Mouse (Mus musculus): Measurements from ENCODE around the gene Plekha3.

Plekha3 gene

GRCm38 (mm10) chr2:76674725-76675427 is at the start of gene Plekha3:
Gene Plekha3, plus strand, starts transcription at chr2:76675281.
- peak; percentile 71 for DNase-seq (ENCODE audit: low spot score)

GRCm38 (mm10) chr2:76630293-76630692 is 44.8 kb upstream of the Plekha3 start:
- no peak for DNase-seq (ENCODE audit: low spot score)

DNA sequence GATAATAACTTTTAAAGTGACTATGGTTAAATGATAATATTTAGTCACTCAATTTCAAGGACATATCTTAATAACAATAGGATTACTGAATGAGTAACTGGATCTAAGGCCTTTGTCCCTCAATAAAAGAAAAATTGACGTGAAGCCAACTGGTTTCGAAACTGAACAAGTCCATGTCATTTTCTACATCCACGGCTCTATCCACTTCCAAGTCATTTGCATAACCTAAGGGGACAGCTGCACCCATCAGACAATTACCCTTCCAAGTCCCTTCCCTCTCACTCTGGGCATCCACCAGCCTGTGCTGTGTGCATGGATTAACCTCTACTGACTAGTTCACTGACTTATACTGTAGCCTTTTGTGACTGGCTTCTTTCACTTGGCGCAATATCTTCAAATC is 43.5 kb upstream of the Plekha3 start:
- DNase-seq (ENCODE audit: low spot score): no peak

GRCm38 (mm10) chr2:76639637-76640036 is 35.4 kb upstream of the Plekha3 start:
- no peak for DNase-seq (ENCODE audit: low spot score)

- DNase-seq (ENCODE audit: low spot score): no peak
These were observed 31.3 kb upstream of the Plekha3 start for GRCm38 (mm10) chr2:76643801-76644200.

DNA sequence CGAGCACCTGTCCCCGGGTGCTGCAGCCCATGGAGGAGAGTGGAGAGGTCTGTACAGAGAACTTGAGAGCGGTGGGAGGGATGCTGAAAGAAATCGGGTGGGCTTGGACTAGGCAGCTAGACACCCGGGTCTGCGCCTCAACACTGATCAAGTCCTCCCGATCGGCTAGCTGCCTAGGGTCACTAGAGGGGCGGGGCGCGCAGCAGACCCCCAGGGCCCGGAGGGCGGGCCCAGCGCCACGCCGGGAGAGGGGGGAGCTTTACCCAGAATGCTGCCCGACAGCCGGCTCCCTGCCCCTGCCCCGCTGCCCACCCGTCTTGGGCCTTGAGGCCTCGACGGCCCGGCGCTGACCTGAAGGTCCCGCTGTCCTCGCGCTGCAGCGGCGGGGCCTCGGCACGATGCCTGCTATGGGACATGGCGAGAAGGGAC is 27.6 kb upstream of the Plekha3 start:
- no peak for DNase-seq (ENCODE audit: low spot score)

DNA sequence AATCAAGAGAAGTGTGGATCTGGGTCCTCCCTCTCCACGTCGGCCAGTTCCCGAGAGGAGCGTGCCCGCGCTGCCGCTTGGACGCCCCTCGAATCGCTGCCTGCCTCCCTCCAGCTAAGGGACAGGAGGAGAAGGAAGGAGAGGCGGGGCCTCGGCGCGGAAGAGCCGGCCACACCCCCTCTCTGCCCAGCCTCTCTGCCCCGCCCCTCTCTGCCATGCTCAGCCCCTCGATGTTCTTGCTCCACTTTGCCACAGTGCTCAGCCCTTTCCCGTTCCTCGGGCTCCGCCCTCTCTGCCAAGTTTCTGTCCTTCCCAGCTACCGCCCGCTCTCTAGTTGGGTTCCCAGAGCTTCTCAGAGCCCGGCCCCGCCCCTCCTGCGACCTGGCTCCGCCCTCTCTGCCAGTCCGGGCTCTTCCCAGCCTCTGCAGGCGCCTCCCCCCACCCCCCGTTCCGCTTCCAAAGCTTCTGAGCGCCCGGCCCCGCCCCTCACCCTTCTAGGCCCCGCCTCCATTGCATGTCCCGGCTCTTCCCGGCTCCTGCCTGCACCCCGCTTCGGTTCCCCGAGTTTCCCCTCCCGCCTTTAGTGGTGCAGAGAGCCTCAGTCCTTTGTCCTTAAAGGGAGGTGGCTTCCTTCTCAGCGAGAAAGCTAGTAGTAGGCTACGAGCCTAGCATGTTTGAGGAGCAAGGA is 27.1 kb upstream of the Plekha3 start, which contains the start of the genes Prkra and Pjvk:
TSS of gene Prkra (minus strand) at position 133 of the 688 bp plus-strand sequence.
TSS of gene Pjvk (plus strand) at position 594 of the 688 bp plus-strand sequence.
- peak; percentile 99 for DNase-seq (ENCODE audit: low spot score)

- DNase-seq (ENCODE audit: low spot score): no peak
These were observed 26.4 kb upstream of the Plekha3 start for GRCm38 (mm10) chr2:76648666-76649141.

GRCm38 (mm10) chr2:76653070-76653469 is 22.0 kb upstream of the Plekha3 start:
- no peak for DNase-seq (ENCODE audit: low spot score)

DNA sequence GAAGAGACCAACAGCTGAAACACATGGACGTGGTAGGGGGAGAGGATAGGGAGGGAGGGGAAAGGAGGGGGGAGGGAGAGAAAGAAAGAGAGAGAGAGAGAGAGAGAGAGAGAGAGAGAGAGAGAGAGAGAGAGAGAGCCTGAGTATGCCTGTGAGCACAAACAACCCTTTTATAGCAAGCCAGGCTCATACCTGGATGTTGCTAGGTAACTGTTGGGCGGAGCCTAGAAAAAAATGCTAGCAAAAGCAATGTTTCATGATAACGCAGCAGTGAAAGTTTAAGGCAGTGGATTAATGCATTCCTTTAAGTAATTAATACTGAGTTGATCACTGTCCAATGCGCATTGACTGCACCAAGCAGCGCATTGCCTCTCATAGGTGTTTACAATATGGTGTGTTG is 20.4 kb upstream of the Plekha3 start:
- no peak for DNase-seq (ENCODE audit: low spot score)

GRCm38 (mm10) chr2:76655444-76655843 is 19.6 kb upstream of the Plekha3 start:
- DNase-seq (ENCODE audit: low spot score): no peak

DNA sequence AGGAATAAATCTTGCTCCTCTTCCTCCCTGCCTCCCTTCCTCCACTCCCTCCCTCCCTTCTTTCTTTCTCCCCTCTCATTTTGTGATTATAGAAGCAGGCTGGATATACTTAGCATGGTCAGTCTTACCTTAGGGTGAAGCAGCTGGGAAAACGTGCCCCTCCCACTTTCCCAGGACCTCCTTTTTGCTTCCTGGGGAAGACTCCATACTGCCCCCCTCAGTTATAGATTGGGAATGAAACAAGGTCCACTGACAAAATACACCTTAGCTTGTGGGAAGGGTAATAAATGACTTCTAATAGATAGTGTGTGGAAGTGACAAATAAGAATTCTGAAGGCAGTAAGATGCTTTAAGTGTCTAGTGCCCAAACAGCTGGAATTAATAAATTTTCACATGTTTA is 19.1 kb upstream of the Plekha3 start:
- DNase-seq (ENCODE audit: low spot score): no peak

GRCm38 (mm10) chr2:76658551-76658950 is 16.5 kb upstream of the Plekha3 start:
- DNase-seq (ENCODE audit: low spot score): no peak

DNA sequence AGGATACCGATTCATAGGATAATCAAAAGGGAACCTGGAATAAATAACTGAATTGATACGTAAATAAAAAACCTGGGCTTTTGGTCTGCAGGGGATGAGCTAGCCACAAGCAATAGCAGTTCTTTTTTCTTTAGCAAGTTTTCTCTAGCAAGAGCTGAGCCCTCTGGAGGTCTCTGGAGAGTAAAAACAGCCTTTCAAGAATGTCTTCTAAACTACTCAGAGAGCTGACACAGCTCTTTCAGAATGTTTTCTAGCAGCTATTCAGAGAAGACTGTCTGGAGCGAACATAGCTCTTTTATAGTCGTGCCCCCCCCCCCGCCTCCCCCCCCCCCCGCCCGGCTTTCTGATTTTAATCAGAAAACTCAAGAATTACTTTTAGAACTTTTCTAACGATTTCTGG is 15.7 kb upstream of the Plekha3 start:
- no peak for DNase-seq (ENCODE audit: low spot score)

DNA sequence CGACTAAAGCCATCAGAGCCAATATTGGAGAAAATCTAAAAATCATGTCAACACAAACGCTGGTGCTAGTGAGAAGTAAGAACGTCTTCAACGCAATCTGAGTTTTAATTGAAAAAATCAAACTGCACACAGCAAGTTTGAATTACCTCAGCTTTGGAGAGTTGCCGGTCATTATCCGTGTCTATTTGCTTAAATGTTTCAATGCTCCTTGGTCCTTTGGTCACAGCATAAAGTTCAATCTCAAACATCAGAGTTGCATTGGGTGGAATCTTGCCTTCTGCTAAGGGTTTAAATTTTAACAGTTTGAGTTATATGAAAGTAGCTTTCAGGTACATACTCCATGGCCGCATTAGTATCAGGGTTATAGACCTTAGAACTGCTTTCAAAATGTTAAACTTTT is 9.6 kb upstream of the Plekha3 start:
- DNase-seq (ENCODE audit: low spot score): no peak

DNA sequence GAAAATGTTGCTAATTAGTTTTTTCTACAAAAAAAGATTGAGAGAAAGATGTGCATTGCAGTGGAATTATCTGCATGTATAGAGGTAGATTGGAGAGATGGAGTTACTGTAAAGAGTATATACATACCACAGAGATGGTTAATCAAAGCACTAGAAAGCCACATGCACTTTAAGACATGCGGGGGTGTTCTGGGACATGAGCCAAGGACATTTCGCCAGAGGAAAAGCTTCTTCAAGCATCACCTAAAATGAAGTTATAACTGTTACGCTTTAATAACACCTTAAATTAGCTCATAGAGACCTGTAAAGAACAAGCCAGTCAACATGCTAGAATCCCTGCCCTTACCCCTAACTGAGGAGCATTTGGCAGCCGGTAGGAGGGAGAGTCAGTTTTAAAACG is 7.9 kb upstream of the Plekha3 start:
- no peak for DNase-seq (ENCODE audit: low spot score)

DNA sequence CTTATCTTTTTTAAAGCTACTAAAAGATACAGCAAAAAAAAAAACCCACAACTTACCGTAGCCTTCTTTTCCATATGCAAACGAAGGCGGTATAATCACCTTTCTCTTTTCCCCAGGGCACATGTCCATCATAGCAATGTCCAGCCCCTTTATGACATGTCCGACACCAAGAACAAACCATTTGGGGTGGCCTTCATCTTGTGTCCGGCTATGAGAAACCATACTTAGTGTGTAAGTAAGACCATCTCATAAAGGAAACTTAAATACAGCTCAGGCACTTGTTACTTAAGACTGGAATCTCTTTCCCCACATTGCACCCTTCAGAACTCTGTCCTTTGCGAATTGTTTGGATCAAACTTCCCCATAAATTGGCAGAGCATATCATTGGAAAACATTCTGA is 3.4 kb upstream of the Plekha3 start:
- no peak for DNase-seq (ENCODE audit: low spot score)

DNA sequence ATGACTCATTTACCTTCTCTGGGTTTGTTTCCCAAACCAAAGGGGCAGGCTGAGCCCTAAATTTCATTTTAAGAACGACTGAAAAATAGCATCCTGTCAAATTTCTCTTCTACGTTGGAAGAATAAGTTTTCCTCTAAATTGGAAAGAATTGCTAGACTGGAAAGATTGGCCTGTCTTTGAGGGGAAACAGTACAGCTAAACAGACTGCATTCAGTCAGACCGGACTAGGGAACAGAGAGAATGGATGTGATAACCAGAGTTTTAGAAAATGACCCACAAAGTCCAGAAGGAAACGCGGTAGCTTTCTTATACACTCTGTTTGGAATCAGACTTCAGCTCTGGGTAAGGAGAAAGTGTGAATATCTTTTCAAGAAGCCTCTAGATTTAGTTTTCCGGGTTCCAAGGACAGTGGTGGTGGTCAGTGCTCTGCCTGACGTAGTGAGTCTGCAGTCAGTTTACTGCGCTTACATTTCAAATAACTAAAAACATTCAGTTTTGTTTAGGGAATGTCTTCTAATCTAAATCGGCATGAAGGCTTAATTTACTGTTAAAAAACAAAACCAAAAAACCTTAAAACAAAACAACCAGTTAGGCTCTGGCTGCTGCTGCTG is 2.8 kb upstream of the Plekha3 start:
- no peak for DNase-seq (ENCODE audit: low spot score)

DNA sequence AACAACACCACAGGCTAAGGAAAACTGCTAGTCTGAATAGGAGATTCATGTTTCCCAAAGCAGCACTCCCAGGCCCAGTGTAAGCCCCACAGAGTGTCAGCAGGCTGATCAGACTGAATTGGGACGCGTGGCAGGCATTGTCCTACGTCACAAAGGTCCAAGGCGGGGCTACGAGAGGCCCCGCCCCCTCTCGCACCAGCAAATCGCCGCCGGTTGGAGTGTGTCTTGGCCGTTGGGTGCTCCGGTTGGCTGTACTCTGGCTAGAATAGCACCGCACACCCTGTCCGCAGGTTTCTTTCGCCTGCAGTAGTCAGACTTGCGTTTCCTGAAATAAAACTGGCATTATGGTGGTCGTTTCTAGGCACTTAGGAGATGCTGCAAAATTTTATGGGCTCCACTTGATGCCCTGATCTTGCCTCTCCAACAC is 2.1 kb upstream of the Plekha3 start, which contains the start of gene Fkbp7:
TSS of gene Fkbp7 (minus strand) at position 151 of the 427 bp plus-strand sequence.
- peak; percentile 84 for DNase-seq (ENCODE audit: low spot score)

DNA sequence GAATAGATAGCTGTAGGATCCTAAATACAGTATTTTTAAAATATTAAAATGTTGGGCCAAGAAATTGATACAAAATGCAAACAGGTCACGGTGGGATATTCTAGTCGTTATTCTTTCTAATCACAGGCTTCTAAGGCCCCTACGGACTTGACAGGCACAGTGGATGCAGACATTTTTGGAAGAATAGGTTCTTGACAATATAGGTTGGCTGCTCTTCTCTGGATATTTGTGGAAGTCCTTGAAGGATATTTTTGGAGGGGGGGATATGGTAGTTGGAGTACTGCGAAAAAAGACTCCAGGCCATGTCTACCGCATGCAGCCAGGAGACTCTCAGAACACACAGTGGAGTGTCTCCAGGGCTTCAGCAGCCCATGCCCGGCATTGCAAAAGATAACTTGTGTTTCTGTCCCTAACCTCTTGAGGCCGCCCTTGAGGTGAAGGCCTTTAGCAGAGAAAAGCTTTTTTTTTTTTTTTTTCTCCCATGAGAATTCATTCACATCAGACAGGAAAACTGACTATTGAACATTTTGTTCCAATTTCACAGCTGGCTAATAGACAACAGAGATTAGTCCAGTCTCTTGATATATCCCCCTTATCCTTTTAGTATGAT is 1.5 kb upstream of the Plekha3 start:
- no peak for DNase-seq (ENCODE audit: low spot score)

- DNase-seq (ENCODE audit: low spot score): no peak
These were observed 370 bp downstream of the Plekha3 start for GRCm38 (mm10) chr2:76675451-76675850.

DNA sequence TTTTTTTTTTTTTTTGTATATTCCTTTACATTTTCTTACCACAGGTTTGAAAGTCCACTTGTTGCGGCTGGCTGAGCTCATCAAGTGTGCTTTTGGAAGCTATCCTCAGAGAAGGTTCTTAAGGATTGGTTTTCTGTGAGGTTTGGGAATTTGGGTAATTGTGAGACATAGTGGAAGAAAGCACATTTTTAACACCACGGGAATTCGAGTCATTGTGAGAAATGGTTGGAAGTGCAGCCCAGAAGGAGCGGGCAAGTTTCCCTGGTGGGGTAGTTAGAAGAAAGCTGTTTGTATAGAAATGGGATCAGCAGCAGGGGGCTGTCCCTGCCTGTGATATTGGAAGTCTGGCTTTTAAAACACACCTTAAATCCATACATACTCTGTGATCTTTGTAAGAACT is 868 bp downstream of the Plekha3 start:
- no peak for DNase-seq (ENCODE audit: low spot score)

Measured in ovary, postnatal 14 days (tissue).